Mouse (Mus musculus): ENCODE results near the gene Erich4.
A peak's percentile ranks its signal among the peaks of the same experiment; 100 is the strongest.

Erich4 gene

DNA sequence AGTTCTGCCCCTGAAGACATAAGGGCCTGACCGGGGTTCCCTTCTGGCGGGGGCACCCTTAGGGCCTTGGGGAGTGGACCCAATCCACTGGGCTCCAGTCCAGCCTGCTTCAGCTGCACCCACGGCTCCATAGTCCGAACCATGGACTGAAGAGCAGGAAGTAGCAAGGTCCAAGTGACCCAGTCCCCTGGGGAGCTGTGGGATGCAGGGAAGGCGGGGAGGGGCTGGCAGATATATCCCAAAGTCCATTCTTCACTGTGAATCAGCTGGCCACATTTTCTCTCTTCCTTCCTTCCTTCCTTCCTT is at the start of gene Erich4:
Gene Erich4, minus strand, starts transcription at position 187 of the 306 bp plus-strand sequence.
- DNase-seq (ENCODE audit: low read depth, low spot score) = no peak

DNA sequence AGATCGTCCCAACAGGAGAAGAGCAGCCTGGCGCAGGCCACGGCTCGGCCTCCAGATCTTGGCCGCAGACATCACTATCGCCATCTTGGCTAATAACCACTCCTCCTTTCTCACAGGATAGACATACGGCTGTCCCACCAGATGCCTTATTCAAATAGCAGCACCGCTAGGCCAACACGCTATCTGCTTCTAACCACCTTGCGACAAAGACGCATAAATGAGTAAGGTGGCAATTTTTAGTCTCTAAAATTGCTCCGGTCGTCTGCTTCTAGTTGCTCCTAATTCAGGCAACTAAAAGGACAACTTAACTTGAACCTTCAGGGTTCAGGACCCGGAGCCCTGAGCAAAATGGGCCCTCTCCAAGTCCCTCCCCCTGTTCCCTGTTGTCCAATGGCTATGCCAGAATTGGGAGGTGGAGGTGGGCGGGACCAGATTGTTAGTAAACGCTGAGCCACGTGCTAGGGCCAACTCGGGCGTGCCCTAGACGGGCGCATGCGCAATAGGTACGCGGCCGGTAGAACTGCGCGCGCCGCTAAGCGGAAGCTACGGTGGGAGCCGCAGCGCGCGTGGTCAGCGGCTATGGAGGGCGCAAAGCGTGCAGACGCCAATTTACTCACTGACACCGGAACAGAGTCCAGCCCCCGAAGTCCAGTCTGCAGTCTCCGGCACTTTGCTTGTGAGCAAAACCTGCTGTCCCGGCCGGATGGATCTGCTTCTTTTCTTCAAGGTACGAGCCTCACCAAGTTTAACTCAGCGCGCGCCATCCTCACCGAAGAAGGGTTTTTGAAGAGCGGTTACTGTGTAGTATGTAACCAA is 43.2 kb upstream of the Erich4 start, which contains the start of the genes Bckdha and Exosc5:
Gene Bckdha, minus strand, starts transcription at position 325 of the 816 bp plus-strand sequence.
Gene Exosc5, plus strand, starts transcription at position 508 of the 816 bp plus-strand sequence.
- peak; percentile 100 for DNase-seq (ENCODE audit: low read depth, low spot score)

DNA sequence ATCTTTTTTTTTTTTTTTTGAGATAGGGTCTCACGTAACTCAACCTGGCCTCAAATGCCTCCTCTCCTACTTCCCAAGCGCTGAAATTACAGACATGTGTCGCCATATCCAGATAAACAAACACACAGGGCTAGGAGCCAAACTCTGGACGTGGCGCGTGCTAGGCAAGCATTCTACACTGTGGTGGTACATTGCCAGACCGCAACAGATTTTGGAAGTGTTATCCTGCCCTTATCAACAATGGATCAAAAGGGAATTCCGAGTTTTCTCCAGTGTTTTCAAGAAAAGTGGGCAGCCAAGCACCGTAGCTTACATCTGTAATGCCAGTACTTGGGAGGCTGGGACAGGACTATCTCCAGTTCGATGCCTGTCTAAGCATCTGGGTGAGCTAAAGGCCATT is 42.1 kb upstream of the Erich4 start:
- no peak for DNase-seq (ENCODE audit: low read depth, low spot score)

DNA sequence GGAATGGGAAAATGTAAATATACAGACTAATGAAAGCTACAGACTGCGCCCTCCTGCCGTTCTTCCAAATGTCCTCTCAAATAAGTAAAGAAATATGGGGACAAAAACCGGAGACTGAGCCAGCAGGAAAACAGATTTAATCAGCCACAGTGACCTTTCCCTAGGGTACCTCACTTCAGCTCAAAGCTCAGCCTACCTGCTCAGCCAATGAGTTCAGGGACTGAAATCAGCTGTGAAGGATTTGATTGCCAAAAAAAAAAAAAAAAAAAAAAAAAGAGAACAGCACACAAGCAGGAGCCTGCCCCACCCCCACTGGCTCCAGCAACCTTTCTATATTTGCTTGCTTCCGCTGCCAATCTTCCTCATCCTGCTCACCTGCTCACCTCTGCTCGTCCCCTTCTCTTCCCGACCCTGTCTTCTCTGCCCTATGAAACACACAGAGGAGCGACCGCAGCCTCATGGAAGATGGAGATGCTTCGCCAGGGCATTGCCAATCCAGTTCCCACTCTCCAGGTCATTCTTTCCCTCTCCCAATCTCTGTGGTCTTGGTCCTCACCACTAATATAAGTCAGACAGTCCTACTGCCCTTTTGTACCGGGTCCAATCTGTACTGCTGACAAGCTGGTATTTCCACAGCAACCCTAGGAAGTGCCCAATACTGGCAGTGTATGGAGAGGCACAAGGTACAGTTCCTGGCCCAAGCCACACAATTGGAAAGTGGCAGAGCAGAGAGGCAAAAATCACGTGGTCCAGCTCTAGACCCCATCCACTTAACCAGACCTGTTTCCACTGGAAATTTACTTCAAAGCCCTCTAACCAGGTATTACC is 40.1 kb upstream of the Erich4 start:
- DNase-seq (ENCODE audit: low read depth, low spot score) = no peak

GRCm38 (mm10) chr7:25652244-25652759 is 36.6 kb upstream of the Erich4 start:
- DNase-seq (ENCODE audit: low read depth, low spot score) = no peak

DNA sequence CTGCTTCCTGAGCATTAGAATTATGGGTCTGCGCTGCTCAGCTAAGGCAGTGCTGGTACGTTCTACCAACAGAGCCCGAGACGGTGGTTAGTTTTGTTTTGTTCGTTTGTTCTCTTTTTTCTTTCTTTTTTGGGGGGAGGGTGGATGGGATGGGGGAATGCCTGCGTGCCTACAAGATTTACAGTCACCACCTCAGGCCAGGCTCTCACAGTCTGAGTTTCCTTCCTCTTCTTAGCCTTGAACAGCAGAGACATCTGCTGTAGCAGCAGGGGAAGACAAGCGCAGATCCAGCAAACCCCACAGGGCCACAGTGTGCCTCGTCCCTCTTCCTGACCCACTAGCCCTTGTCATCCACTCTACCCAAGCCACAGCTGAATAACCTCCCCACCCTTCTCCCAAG is 35.6 kb upstream of the Erich4 start:
- no peak for DNase-seq (ENCODE audit: low read depth, low spot score)

- no peak for DNase-seq (ENCODE audit: low read depth, low spot score)
Measured at GRCm38 (mm10) chr7:25649839-25650238, 34.1 kb upstream of the Erich4 start.

- no peak for DNase-seq (ENCODE audit: low read depth, low spot score)
Measured at GRCm38 (mm10) chr7:25647574-25648123, 32.0 kb upstream of the Erich4 start.

- no peak for DNase-seq (ENCODE audit: low read depth, low spot score)
Measured at GRCm38 (mm10) chr7:25645074-25645473, 29.4 kb upstream of the Erich4 start.

DNA sequence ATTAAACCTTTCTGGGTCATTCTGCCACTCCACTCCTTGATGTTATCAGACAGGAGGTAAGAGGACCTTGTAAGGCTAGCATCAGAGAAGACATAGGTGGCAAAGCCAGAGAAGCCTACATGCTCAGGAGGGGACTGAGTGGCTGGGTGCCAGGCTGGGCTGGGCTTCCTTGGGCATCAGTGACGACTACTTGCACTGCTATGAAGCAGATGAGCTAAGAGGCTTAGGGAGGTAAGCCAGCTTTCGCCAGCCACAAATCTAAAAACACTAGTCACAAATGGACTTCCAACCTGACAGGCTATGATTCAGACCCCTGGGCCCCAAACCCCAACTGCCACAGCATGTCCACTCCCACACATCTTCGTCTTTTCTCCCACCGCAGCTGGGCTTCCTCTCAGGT is 28.9 kb upstream of the Erich4 start:
- DNase-seq (ENCODE audit: low read depth, low spot score) = peak; percentile 57

DNA sequence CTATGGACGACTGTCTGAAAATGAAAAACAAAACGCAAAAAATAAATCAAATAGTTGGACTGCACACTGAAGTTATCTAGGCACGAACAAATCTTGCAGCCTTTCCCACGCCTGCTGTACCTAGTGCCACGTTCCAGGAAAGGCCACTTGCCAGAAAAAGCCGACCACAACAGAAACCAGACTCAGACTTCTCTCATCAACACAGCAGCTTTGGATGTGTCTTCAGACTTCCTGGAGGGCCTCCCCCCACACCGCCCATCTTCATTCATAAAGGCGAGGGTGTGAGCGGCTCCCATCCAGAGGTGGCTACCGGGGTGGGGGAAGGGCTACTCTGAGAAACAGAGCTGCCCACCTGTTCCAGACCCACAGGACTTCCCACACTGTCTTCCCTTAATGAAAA is 28.4 kb upstream of the Erich4 start:
- no peak for DNase-seq (ENCODE audit: low read depth, low spot score)

- DNase-seq (ENCODE audit: low read depth, low spot score) = no peak
Measured at GRCm38 (mm10) chr7:25639754-25640153, 24.1 kb upstream of the Erich4 start.

GRCm38 (mm10) chr7:25637099-25637498 is 21.4 kb upstream of the Erich4 start:
- DNase-seq (ENCODE audit: low read depth, low spot score) = no peak

DNA sequence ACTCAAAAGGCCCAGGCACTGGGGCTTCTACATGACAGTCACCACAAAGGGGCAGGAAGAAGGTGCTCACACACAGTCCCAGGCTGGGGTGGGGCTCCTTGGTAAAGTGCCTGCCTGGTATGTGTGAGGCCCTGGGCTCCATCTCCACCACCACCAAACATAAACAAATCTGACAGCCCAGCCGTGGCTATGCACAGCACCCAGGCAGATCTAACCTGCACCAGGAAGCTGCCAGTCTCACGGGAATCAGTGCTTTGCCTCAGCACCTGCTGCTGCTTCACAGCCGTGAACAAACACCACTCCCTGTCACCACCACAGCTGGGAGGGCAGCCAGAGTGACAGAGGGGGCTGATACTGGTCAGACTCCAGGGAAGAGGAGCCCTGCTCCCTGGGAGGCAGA is 20.7 kb upstream of the Erich4 start:
- no peak for DNase-seq (ENCODE audit: low read depth, low spot score)

DNA sequence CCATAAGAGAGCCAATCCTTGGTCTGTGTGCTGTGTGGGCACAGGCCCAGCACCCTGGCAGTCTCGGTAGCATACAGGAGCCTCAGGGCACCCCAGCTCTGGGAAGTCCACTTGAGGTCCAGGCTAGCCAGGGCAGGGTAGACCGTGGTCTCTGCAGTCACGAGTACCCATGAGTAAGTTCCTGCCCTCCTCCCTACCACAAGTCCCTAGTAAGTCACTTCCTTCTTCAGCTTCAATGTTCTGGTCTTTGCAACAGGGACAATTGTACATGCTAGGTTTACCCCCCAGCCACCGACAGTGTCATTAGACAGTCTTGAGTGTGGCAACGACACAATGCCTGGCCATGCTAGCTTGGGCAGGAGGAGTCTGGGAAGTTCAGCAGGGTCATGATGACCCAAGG is 17.0 kb upstream of the Erich4 start:
- DNase-seq (ENCODE audit: low read depth, low spot score) = no peak

DNA sequence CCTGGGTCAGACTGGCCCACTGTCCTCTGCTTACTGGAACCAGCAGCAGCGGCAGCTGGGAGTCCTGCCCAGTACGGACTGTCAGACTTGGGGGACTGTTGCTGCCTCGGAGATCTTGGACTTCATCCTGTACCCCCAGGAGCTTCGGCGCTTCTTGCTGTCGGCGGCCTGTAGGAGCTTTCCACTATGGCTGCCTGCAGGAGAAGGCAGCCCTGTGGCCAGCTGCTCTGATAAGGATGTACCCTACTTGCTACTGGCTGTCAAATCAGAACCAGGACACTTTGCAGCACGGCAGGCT is 12.6 kb upstream of the Erich4 start:
- no peak for DNase-seq (ENCODE audit: low read depth, low spot score)

DNA sequence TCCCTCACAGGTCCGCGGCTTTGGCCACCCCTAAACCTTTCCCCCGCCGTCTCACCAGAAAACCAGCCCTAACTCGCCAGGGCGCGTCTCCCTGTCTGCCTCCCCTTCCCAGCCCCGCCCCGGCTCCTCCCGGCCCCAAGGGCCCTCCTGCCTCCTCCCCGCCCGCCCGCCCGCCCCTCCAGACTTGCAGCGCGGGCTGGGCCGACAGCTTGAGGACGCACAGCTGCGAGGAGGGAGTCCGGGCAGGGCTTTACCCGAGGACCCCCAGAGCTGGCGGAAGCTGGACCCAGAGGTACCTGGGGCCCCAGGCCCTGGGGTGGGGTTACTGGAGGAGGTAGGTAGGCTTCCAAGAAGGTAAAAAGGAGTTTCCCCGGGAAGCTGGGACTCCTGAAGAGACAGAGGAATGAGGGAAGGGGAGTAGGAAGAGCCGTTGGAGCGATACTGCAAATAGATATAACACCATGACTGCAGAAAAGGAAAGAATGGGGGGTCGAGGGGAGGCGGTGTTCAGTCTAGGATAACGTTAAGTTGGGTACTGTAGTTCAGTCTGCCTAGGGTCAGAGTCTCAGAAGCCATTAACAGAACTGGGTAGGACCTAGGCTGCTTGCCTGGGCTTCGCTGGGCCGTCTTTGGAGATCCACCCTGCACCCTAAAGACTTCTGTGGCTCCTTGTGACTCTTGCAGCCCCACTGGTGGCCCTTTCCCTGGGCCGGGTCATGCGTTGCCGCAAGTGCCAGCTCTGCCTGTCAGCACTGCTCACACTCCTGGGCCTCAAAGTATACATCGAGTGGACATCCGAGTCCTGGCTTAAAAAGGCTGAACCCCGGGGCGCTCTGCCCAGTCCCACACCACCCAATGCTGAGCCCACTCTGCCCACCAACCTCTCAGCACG is 12.0 kb upstream of the Erich4 start:
- DNase-seq (ENCODE audit: low read depth, low spot score) = no peak

GRCm38 (mm10) chr7:25626509-25627430 is 11.1 kb upstream of the Erich4 start, which contains the start of gene B3gnt8:
TSS of gene B3gnt8 (plus strand) at chr7:25626654.
- no peak for DNase-seq (ENCODE audit: low read depth, low spot score)

DNA sequence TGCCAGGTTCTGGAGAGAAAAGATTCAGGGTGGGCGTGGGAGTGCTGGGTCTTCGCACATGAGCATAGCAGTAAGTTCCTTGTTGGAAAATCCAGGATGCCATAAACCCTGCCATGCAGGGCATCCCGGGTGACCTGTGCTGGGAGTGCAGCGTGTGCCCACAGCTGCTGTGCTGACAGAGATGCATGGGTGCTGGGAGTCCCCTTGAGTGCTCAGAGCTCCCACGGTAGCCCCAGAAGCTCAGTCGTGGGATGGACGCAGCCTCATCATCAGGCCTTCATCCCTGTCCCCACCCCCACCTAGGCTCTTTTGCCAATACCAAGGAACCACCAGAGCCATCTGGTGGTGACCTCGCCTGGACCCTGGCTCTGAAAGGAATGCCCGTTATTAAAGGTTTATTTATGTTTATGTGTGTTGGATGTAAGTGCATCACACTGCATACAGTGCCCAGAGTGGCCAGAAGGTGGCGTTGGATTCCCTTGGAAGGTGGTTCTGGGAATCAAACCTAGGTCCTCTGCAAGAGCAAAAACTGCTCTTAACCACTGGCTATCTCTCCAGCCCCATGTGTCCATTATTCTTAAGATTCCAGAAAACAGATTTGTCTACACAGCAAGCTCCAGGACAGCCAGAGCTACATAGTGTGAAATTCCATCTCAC is 10.0 kb upstream of the Erich4 start:
- no peak for DNase-seq (ENCODE audit: low read depth, low spot score)

DNA sequence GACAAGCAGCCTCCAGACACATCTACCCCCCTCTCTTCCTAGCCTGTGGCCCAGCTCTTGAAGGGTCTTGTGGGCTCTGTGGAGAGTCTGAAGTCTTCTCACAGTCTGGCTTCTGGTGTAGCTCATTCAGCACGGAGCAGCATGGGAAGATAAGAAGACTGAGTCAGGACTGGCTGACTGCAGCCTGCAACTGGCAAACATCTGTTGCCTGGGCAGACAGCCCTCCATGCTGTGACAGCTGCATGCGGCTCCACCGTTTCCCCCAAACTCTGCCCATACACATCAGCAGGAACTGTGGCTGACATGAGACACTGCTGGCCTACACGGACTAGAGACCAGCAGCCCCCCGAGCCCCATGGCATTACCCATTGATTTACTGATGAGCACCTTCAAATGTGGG is 9.2 kb upstream of the Erich4 start:
- DNase-seq (ENCODE audit: low read depth, low spot score) = no peak

All from retina, postnatal 7 days (tissue).